Mouse (Mus musculus) midbrain, embryonic 13.5 days (tissue): ENCODE results near the gene Ntng2. TPM values are rescaled to one million over a fixed set of nuclear protein-coding genes. Genes with fewer than 3 reads are reported as not detected.

Experiments used
- ATAC-seq: fragments of 200-750 bp; cut with Nextera tagmentation; 2 replicates; pipeline ENCODE4 v1.8.0; 2017; ENCODE audit warnings: mild to moderate bottlenecking, moderate TSS enrichment, moderate library complexity
- H3K27ac ChIP-seq: fragments of 300-500 bp; sonication (generic); 2 replicates; pipeline ENCODE4 v1.5.1; 2015; ENCODE audit warnings: inconsistent platforms, mild to moderate bottlenecking, moderate library complexity
- H3K27me3 ChIP-seq: fragments of 300-500 bp; sonication (generic); 2 replicates; pipeline ENCODE4 v1.6.1; 2015; ENCODE audit warnings: mild to moderate bottlenecking, inconsistent platforms
- H3K36me3 ChIP-seq: fragments of 300-500 bp; sonication (generic); 2 replicates; pipeline ENCODE4 v1.6.1; 2015; ENCODE audit warnings: mild to moderate bottlenecking, inconsistent platforms
- H3K4me1 ChIP-seq: fragments of 300-500 bp; sonication (generic); replicated peaks from 2 replicates; pipeline ENCODE4 v1.6.1; 2015; ENCODE audit warnings: inconsistent platforms
- H3K4me2 ChIP-seq: fragments of 300-500 bp; sonication (generic); replicated peaks from 2 replicates; pipeline ENCODE4 v1.6.1; 2015; ENCODE audit warnings: moderate library complexity, mild to moderate bottlenecking, inconsistent platforms
- H3K4me3 ChIP-seq: fragments of 300-500 bp; sonication (generic); replicated peaks from 2 replicates; pipeline ENCODE4 v1.5.1; 2015; ENCODE audit warnings: mild to moderate bottlenecking, inconsistent platforms
- H3K9ac ChIP-seq: fragments of 300-500 bp; sonication (generic); replicated peaks from 2 replicates; pipeline ENCODE4 v1.6.1; 2015; ENCODE audit warnings: mild to moderate bottlenecking, inconsistent platforms
- H3K9me3 ChIP-seq: fragments of 300-500 bp; sonication (generic); 2 replicates; pipeline ENCODE4 v1.6.1; 2016; ENCODE audit warnings: mild to moderate bottlenecking, inconsistent platforms
- WGBS: fragments of 180-500 bp; shearing (Covaris S2); methylation state at CpG from one replicate; pipeline ENCODE4 v1.1.7; 2015; 5-methylcytosine and 5-hydroxymethylcytosine counted together
- polyA plus RNA-seq: library from polyadenylated mRNA; unstranded; fragments of >200 nt; fragmentation: Nextera tagmentation; extraction: Ambion mirVana; gene quantifications from 2 replicates; pipeline ENCODE4 v1.2.1, GENCODE M21; 2015

Gene Ntng2
- polyA plus RNA-seq, 1 experiment from 2014 or later: 15.6 TPM

- Histone ChIP-seq H3K4me2 (no peak overlapping the region), H3K9ac (no peak overlapping the region), H3K27me3 (no peaks in the 10 kb centered on the region), H3K4me3 (no peak overlapping the region), H3K36me3 (peaks cover 72% of the 10 kb centered on the region), H3K27ac (no peak overlapping the region), H3K9me3 (no peaks in the 10 kb centered on the region), H3K4me1 (no peaks in the 10 kb centered on the region)
- WGBS: 91% methylated on average over 4 of the region's 4 CpGs
- no peak for ATAC-seq
Measured at GRCm38 (mm10) chr2:29179810-29180209, 73.0 kb downstream of the Ntng2 start.

DNA sequence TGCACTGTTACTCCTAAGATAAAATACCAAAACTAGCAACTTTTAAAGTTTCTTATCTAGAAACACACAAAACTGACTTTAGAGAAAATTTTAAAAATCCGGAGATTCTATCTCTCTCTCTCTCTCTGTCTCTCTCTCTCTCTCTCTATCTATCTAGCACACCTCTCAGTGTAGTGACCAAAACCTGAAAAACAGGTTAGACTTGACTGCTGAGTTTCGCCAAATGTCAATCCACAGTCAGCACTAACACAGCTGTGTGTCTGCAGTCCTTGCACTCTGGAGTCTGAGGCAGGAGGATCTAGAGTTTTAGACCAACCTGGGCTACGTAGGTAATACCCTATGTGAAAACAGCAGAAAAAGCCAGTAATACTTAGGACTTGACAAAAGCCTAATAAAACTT, 77.9 kb downstream of the Ntng2 start:
- Histone ChIP-seq H3K4me2 (no peak overlapping the region), H3K27ac (no peak overlapping the region), H3K9ac (no peak overlapping the region), H3K4me3 (no peak overlapping the region), H3K36me3 (peaks cover 86% of the 10 kb centered on the region), H3K9me3 (no peaks in the 10 kb centered on the region), H3K27me3 (no peaks in the 10 kb centered on the region), H3K4me1 (no peaks in the 10 kb centered on the region)
- no peak for ATAC-seq
- WGBS: 94% methylated on average over 3 of the region's 3 CpGs

DNA sequence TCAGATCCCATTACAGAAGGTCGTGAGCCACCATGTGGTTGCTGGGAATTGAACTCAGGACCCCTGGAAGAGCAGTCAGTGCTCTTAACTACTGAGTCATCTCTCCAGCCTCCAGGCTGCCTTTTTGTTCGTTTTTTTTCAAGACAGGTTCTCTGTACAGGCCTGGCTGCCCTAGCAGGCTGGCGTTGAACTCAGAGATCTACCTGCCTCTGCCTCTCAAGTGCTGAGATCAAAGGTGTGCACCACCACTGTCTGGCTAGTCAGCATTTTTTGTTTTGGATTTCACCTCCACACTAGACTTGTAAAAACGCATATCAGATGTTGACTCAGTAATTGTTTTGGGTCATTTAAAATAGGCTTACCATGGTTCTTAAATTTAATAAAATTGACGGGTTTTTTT, 84.7 kb downstream of the Ntng2 start:
- H3K4me2 ChIP-seq: no peak overlapping the region
- no peaks in the 10 kb centered on the region for H3K4me1 ChIP-seq
- no peak overlapping the region for H3K4me3 ChIP-seq
- H3K27ac ChIP-seq: no peak overlapping the region
- no peaks in the 10 kb centered on the region for H3K9me3 ChIP-seq
- no peak overlapping the region for H3K9ac ChIP-seq
- no peaks in the 10 kb centered on the region for H3K27me3 ChIP-seq
- H3K36me3 ChIP-seq: peaks cover 80% of the 10 kb centered on the region
- WGBS: 97% methylated on average over 5 of the region's 5 CpGs
- no peak for ATAC-seq

GRCm38 (mm10) chr2:29151941-29152340, 100.9 kb downstream of the Ntng2 start:
- no peak overlapping the region for H3K4me2 ChIP-seq
- H3K4me1 ChIP-seq: 0 out of 2 replicates have a peak, but pooled peaks cover 2% of the 10 kb centered on the region
- H3K36me3 ChIP-seq: peaks cover 92% of the 10 kb centered on the region
- H3K27me3 ChIP-seq: no peaks in the 10 kb centered on the region
- H3K27ac ChIP-seq: no peak overlapping the region
- no peak for ATAC-seq
- 37% methylated on average over 2 of the region's 2 CpGs for WGBS
- H3K9me3 ChIP-seq: no peaks in the 10 kb centered on the region
- H3K9ac ChIP-seq: no peak overlapping the region
- no peak overlapping the region for H3K4me3 ChIP-seq

Other genes starting within 250 kb of the Ntng2 start
- 0.48 and 0.63 TPM in 2 replicates for gene Cfap77, start 197.9 kb downstream of the Ntng2 start, polyA plus RNA-seq
- 10.1 and 10.4 TPM in 2 replicates for gene Ttf1, start 192.7 kb downstream of the Ntng2 start, polyA plus RNA-seq
- 14.3 and 16.1 TPM in 2 replicates for gene Setx, start 128.8 kb downstream of the Ntng2 start, polyA plus RNA-seq
- 89.3 and 90.9 TPM in 2 replicates for gene Med27, start 93.8 kb upstream of the Ntng2 start, polyA plus RNA-seq